Mouse (Mus musculus) neural tube, embryonic 14.5 days (tissue): ENCODE measurements around the gene Impad1. TPM values are rescaled to one million over a fixed set of nuclear protein-coding genes. Genes with fewer than 3 reads are reported as not detected.
A peak's percentile ranks its signal among the peaks of the same experiment; 100 is the strongest.

ENCODE experiments used
- ATAC-seq: fragments of 200-750 bp; cut with Nextera tagmentation; 2 replicates; pipeline ENCODE4 v1.8.0; 2017; ENCODE audit warnings: low read depth, mild to moderate bottlenecking, moderate TSS enrichment, moderate library complexity
- H3K27ac ChIP-seq: fragments of 300-500 bp; sonication (generic); 2 replicates; pipeline ENCODE4 v1.5.1; 2014; ENCODE audit warnings: low read depth, mild to moderate bottlenecking, control low read depth, low read length, moderate library complexity, mixed read lengths
- H3K27me3 ChIP-seq: fragments of 300-500 bp; sonication (generic); 2 replicates; pipeline ENCODE4 v1.6.1; 2014; ENCODE audit warnings: low read length; ENCODE audit not compliant: control insufficient read depth, insufficient read depth
- H3K36me3 ChIP-seq: fragments of 300-500 bp; sonication (generic); 2 replicates; pipeline ENCODE4 v1.6.1; 2014; ENCODE audit warnings: low read length, mixed read lengths; ENCODE audit not compliant: control insufficient read depth, insufficient read depth
- H3K4me1 ChIP-seq: fragments of 300-500 bp; sonication (generic); 2 replicates; pipeline ENCODE4 v1.6.1; 2014; ENCODE audit warnings: low read length; ENCODE audit not compliant: control insufficient read depth, insufficient read depth
- H3K4me2 ChIP-seq: fragments of 300-500 bp; sonication (generic); 2 replicates; pipeline ENCODE4 v1.6.1; 2014; ENCODE audit warnings: mild to moderate bottlenecking, low read depth, low read length, control low read depth
- H3K4me3 ChIP-seq: fragments of 300-500 bp; sonication (generic); 2 replicates; pipeline ENCODE4 v1.5.1; 2014; ENCODE audit warnings: low read depth, low read length, control low read depth, mixed read lengths
- H3K9ac ChIP-seq: fragments of 300-500 bp; sonication (generic); replicated peaks from 2 replicates; pipeline ENCODE4 v1.6.1; 2014; ENCODE audit warnings: low read depth, mild to moderate bottlenecking, control low read depth, low read length, mixed read lengths
- H3K9me3 ChIP-seq: fragments of 300-500 bp; sonication (generic); 2 replicates; pipeline ENCODE4 v1.6.1; 2016; ENCODE audit warnings: low read length; ENCODE audit not compliant: control insufficient read depth
- WGBS: fragments of 180-500 bp; shearing (Covaris S2); extraction: QIAGEN DNeasy Blood & Tissue Kit; methylation state at CpG from one replicate; pipeline ENCODE4 v1.1.7; 2014; 5-methylcytosine and 5-hydroxymethylcytosine counted together
- polyA plus RNA-seq: library from polyadenylated mRNA; unstranded; fragments of >200 nt; fragmentation: Nextera tagmentation; extraction: Ambion mirVana; gene quantifications from 2 replicates; pipeline ENCODE4 v1.2.1, GENCODE M21; 2014

Gene Impad1
- polyA plus RNA-seq, 1 experiment from 2014 or later = 53.2 TPM

DNA sequence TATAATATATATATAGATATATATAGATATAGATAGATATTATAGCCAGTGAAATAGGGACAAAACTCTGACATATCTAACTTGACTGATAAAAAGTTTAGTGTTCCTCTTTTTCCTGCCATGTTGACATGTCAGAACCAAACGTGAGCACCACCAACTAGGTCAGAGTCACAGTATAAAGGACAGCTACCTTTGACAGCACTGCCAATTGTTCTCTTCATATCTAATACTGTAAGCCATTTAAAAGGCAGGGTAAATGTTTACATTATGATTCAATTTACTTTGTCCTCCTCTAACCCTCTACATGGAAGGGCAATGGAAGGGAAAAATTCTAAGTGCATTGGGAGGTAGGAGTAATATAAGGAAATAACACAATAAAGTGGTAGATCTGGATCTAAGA is 8.8 kb downstream of the Impad1 start:
- no peak overlapping the region for H3K27ac ChIP-seq
- H3K4me2 ChIP-seq = no peak overlapping the region
- no peaks in the 10 kb centered on the region for H3K36me3 ChIP-seq
- no peaks in the 10 kb centered on the region for H3K27me3 ChIP-seq
- WGBS = 94% methylated on average over 1 of the region's 1 CpGs
- H3K9ac ChIP-seq = no peak overlapping the region
- no peak overlapping the region for H3K4me3 ChIP-seq
- H3K4me1 ChIP-seq = no peaks in the 10 kb centered on the region
- no peaks in the 10 kb centered on the region for H3K9me3 ChIP-seq
- ATAC-seq = no peak

GRCm38 (mm10) chr4:4783686-4783957 is 9.5 kb downstream of the Impad1 start:
- H3K27ac ChIP-seq = no peak overlapping the region
- H3K4me1 ChIP-seq = no peaks in the 10 kb centered on the region
- no peak overlapping the region for H3K4me3 ChIP-seq
- ATAC-seq = no peak
- no peaks in the 10 kb centered on the region for H3K36me3 ChIP-seq
- H3K4me2 ChIP-seq = no peak overlapping the region
- no peaks in the 10 kb centered on the region for H3K27me3 ChIP-seq
- no peaks in the 10 kb centered on the region for H3K9me3 ChIP-seq
- no peak overlapping the region for H3K9ac ChIP-seq

- Histone ChIP-seq H3K4me2 (no peak overlapping the region), H3K9me3 (no peaks in the 10 kb centered on the region), H3K27ac (no peak overlapping the region), H3K27me3 (no peaks in the 10 kb centered on the region), H3K4me1 (no peaks in the 10 kb centered on the region), H3K9ac (no peak overlapping the region), H3K4me3 (no peak overlapping the region), H3K36me3 (no peaks in the 10 kb centered on the region)
- WGBS = 97% methylated on average over 4 of the region's 4 CpGs
- ATAC-seq = no peak
Observed at GRCm38 (mm10) chr4:4782882-4783685, 10.1 kb downstream of the Impad1 start.

DNA sequence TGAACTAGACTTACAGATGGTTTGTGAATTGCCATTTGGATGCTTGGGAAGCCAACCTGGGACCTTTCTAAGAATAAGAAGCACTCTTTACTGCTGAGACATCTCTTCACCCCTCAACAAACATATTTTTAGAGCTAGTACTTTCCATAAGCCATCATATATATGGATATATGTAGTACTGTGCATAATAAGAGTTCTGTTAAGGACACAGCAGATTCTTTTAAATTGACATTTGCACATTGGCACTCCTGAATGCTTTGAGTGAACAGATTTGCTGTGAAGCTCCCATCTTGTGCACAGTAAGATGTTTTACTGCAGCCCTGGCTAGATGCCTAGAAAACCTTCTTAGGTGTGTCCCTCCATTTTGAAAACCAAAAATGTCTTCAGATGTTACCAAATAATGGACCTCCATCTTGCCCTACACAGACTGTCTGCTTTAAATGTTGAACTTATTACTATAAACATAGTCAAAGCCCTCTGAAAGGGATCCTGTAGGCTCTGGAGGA is 13.8 kb downstream of the Impad1 start:
- no peak for ATAC-seq
- H3K4me1 ChIP-seq = no peaks in the 10 kb centered on the region

GRCm38 (mm10) chr4:4771523-4772114 is 21.5 kb downstream of the Impad1 start:
- Histone ChIP-seq H3K27ac (no peak overlapping the region), H3K4me1 (no peaks in the 10 kb centered on the region), H3K4me3 (no peak overlapping the region), H3K9me3 (no peaks in the 10 kb centered on the region), H3K4me2 (no peak overlapping the region), H3K27me3 (no peaks in the 10 kb centered on the region), H3K9ac (no peak overlapping the region), H3K36me3 (peaks cover 17% of the 10 kb centered on the region)
- 71% methylated on average over 2 of the region's 2 CpGs for WGBS
- peak; percentile 49; the same call in 1 of the 2 replicates for ATAC-seq

More for the DNA sequence above, 13.8 kb downstream of the Impad1 start:
- Histone ChIP-seq H3K4me3 (no peak overlapping the region), H3K27me3 (no peaks in the 10 kb centered on the region), H3K27ac (no peak overlapping the region), H3K9ac (no peak overlapping the region), H3K36me3 (peaks cover 9% of the 10 kb centered on the region), H3K4me2 (no peak overlapping the region), H3K9me3 (no peaks in the 10 kb centered on the region)

DNA sequence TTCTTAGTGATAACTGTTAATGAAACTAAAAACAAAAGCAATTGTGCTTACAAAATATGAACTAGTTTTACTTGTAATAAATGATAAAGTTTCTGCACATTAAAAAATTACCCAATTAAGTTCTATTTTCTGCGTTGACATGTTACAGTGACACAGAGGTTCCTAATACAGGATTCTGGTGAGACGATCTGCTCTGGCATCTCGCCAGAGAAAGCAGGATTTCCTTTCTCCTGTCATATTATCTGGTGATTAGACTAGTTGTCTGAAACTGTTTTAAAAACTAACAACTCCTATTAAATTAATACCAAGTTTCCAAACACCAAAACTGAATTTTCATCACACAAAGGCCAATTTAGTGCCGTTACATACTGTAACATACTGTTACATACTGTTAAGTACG is 27.3 kb downstream of the Impad1 start:
- no peaks in the 10 kb centered on the region for H3K4me1 ChIP-seq
- H3K4me2 ChIP-seq = no peak overlapping the region
- no peaks in the 10 kb centered on the region for H3K27me3 ChIP-seq
- H3K36me3 ChIP-seq = peaks cover 13% of the 10 kb centered on the region
- H3K4me3 ChIP-seq = no peak overlapping the region
- H3K9me3 ChIP-seq = no peaks in the 10 kb centered on the region
- H3K9ac ChIP-seq = no peak overlapping the region
- H3K27ac ChIP-seq = no peak overlapping the region
- 83% methylated on average over 5 of the region's 5 CpGs for WGBS
- ATAC-seq = no peak

GRCm38 (mm10) chr4:4758376-4758775 is 34.8 kb downstream of the Impad1 start:
- Histone ChIP-seq H3K36me3 (no peaks in the 10 kb centered on the region), H3K27ac (no peak overlapping the region), H3K27me3 (no peaks in the 10 kb centered on the region), H3K4me2 (no peak overlapping the region), H3K4me1 (no peaks in the 10 kb centered on the region), H3K4me3 (no peak overlapping the region), H3K9ac (no peak overlapping the region), H3K9me3 (no peaks in the 10 kb centered on the region)
- WGBS = 90% methylated on average over 4 of the region's 4 CpGs
- no peak for ATAC-seq

GRCm38 (mm10) chr4:4729427-4729826 is 63.7 kb downstream of the Impad1 start:
- WGBS = 54% methylated on average over 3 of the region's 3 CpGs
- Histone ChIP-seq H3K36me3 (no peaks in the 10 kb centered on the region), H3K9me3 (no peaks in the 10 kb centered on the region), H3K9ac (no peak overlapping the region), H3K27me3 (no peaks in the 10 kb centered on the region), H3K4me3 (no peak overlapping the region), H3K27ac (no peak overlapping the region), H3K4me1 (no peaks in the 10 kb centered on the region), H3K4me2 (no peak overlapping the region)
- no peak for ATAC-seq

GRCm38 (mm10) chr4:4726241-4726776 is 66.8 kb downstream of the Impad1 start:
- H3K9ac ChIP-seq = no peak overlapping the region
- no peak overlapping the region for H3K27ac ChIP-seq
- no peak overlapping the region for H3K4me3 ChIP-seq
- no peaks in the 10 kb centered on the region for H3K4me1 ChIP-seq
- ATAC-seq = no peak
- no peaks in the 10 kb centered on the region for H3K27me3 ChIP-seq
- no peaks in the 10 kb centered on the region for H3K36me3 ChIP-seq
- WGBS = 82% methylated on average over 3 of the region's 3 CpGs
- H3K4me2 ChIP-seq = no peak overlapping the region
- no peaks in the 10 kb centered on the region for H3K9me3 ChIP-seq
